Mouse (Mus musculus) adrenal gland, postnatal 10 days (tissue): ENCODE results near the gene Dusp1. TPM values are rescaled to one million over a fixed set of nuclear protein-coding genes. Genes with fewer than 3 reads are reported as not detected.

Experiments used
- DNase-seq: peaks from one replicate; pipeline ENCODE4 v3.0.0; 2021; ENCODE audit warnings: mixed read lengths
- microRNA-seq: library from miRNA; unstranded; fragments of <30 nt; microRNA quantifications from one replicate; pipeline ENCODE4 v1.2.0, GENCODE M21; 2021
- total RNA-seq, 2 experiments: library from RNA; stranded (reverse); gene quantifications; 2 replicates each; pipeline ENCODE4 v1.2.3; 2021

Dusp1 gene
- total RNA-seq, 2 experiments from 2014 or later, result 40.3 to 89.1 TPM

DNA sequence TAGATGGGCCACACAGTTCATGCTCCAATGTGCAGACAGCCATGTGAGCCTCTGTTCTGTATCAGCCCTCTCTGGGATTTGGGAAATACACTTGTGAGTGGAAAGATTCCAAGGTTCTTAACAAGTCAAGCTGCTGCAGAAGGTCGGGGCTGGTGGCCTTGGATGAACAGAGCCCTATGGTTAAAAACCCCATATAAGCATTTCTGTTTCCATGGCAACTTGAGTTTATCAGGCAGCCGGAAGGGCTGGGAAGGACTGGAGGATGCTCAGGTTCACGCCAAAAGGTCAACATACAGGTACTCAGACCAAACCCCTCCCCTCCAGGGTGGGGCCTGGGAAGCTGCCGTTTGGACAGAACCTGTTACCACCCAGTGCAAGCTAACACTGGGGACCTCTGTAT lies 97.9 kb downstream of the Dusp1 start:
- no peak for DNase-seq

DNA sequence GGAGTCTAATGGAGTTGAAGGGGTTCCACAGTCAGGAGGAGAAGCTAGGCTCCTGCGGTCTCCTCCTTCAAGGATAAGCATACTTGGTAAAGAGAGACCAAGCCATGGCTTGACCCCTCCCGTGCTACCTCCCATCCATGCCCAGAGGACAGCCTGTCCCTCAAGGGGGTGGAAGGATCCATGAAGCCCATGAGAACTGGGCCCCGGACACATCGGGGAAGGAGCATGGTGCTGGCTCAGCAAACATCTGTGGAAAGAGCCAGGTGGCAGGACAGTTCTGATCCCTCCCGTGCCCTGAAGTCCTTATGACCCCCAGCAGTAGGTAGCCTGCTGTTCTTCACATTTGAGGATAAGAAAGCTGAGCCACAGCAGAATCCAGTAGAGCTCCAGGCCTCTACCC lies 98.5 kb downstream of the Dusp1 start:
- no peak for DNase-seq

DNA sequence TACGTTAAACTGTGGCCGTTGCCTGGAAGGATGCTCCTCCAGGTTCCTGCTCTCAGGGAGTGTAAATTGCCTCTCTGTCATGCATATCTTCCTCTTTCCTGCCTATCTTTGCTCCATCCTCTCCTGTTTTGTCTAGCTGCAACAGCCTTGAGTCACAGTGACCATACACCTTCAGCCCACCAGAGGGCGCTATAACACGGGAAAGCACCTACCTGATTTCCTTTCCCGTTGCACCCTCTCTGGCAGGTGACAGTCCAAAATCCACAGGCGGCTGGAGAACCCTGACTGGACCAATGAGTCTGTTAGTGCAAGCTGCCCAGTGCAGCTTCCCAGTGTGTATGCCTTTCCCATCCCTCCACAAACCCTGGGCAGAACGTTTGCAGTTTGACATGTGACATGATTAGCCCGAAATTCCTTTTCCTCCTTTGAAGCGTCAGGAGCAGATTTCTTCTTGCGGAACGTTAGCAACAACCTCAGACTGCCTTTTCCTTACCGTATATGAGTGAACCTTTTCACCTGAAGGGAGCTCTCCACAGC lies 99.2 kb downstream of the Dusp1 start:
- DNase-seq, result peak; percentile 89

DNA sequence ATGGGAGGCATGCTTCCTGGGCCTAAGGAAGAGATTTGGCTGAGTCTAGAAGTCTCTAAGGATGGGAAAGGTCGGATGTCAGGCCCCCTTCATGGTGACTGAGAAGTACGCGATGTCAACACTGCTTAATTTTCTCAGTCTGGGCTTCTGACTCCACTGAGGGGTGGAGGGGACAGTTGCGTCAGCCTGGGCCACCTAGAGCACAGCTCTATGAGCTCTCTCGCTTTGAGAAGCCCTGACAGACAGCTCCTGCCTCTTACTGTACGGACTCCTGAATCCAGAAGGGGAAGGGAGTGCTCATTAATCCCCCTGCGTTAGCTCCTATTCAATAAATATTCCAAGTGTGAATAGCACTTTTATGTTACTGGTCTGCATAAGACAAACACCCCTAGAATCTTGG lies 103.9 kb downstream of the Dusp1 start:
- no peak for DNase-seq

DNA sequence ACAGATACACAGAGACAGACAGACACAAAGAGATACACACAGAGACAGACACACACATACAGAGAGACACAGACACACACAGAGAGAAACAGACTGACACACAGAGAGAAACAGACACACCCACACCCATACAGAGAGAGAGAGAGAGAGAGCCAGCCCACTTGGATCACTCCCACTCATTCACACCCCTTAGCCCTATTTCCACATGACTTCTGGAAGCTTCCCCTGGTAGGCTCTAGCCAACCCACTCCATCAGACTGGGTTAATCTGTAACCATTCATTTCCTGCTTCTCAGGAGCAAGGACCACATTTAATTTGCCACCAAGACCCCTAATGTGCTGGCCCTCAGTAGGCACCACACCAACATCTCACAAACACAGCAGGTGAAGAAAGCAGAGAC lies 104.4 kb downstream of the Dusp1 start:
- DNase-seq, result no peak

Small RNAs within 50 kb of the gene (microRNA-seq; reads per million reads assigned to microRNA genes)
- not detected for gene Gm22420

Other genes with a start within 250 kb of the Dusp1 start
- 10 to 100 TPM; 43.6 to 44.0 TPM for gene Neurl1b, start 147.3 kb downstream of the Dusp1 start, total RNA-seq
- gene Ergic1, start 639 bp downstream of the Dusp1 start, total RNA-seq, result 100 to 1,000 TPM; 137 to 143 TPM
- 100 to 1,000 TPM; 180 to 190 TPM for gene Atp6v0e, start 101.1 kb upstream of the Dusp1 start, total RNA-seq
- 10 to 100 TPM; 48.8 to 55.6 TPM for gene Crebrf, start 153.5 kb upstream of the Dusp1 start, total RNA-seq
- 10 to 100 TPM; 26.8 to 34.3 TPM for gene Bnip1, start 218.9 kb upstream of the Dusp1 start, total RNA-seq